Mouse (Mus musculus): ENCODE data around the gene Cyb5d1.

Cyb5d1 gene

DNA sequence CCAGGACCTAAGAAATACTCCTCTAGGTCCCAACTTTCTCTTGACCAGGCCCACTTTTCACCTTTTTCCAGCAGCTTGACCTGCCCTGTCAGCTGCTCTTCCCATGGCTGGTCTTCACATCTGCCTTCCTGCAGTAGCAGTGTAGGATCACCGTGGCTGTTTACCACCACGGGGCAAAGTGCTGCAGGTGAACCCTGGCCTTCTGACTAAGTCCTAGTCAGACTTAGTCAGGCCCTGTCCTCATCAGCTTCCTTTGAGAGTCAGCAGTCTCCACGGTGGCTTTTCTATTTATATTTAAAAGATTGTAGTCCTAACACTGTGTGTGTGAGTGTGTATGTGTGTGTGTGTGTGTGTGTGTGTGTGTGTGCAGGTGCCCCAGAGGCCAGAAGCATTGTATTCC lies 17.7 kb downstream of the Cyb5d1 start:
- no peak for DNase-seq

DNA sequence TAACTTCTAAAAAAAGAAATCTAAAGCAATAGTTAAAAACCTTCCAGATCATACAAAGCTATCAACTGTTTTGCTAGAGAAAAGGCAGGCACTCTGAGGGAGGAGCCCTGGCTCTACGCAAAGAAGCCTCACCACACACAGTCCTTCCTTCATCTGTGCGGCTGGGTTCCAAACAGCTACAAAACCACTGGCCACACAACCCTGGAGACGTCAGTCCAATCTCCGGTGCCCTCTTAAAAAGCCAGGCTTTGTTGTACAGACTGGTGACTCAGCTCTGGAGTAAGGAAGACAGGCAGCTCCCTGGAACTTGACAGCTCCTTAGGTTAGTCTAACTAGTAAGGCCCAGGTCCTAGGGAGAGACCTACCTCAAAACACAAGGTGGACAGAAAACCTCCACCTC lies 19.8 kb downstream of the Cyb5d1 start:
- no peak for DNase-seq

DNA sequence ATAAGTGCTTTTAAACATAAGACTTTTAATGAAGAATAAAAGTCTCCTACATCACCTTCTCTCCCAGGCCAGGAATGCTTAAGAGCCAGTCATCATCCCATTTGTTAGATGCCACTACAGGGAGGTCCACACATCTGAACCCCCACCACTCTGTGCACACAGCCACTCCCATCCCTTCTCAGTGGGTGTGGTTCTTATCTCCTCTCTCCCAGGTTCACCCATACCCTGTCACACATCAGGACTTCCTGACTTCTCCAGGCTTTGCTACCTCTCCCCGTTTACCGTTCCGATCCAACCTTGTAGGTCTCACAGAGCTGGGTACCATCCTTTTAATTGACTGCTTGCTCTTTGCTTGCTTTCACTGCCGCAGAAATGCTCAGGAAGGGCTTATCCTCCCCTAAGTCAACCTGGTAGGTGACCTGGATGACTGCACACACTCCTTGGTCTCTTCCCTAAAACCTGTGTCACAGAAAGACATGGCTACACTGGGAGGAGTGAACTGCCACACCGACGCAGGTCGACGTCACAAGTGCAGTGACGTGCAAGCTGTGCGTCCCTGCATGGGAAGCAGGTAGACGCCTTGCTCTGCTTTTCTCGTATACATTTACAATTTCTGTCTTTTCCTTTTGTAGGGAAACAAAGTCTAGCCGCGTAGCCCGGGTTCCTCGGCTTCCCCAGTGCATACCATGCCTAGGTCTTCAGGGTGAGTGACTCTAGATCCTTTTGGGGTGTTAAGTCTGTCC lies 22.0 kb downstream of the Cyb5d1 start:
- no peak for DNase-seq

- peak in 1 of 2 experiments; percentile 33 for DNase-seq
Measured at GRCm38 (mm10) chr11:69372780-69373170, 22.7 kb downstream of the Cyb5d1 start.

DNA sequence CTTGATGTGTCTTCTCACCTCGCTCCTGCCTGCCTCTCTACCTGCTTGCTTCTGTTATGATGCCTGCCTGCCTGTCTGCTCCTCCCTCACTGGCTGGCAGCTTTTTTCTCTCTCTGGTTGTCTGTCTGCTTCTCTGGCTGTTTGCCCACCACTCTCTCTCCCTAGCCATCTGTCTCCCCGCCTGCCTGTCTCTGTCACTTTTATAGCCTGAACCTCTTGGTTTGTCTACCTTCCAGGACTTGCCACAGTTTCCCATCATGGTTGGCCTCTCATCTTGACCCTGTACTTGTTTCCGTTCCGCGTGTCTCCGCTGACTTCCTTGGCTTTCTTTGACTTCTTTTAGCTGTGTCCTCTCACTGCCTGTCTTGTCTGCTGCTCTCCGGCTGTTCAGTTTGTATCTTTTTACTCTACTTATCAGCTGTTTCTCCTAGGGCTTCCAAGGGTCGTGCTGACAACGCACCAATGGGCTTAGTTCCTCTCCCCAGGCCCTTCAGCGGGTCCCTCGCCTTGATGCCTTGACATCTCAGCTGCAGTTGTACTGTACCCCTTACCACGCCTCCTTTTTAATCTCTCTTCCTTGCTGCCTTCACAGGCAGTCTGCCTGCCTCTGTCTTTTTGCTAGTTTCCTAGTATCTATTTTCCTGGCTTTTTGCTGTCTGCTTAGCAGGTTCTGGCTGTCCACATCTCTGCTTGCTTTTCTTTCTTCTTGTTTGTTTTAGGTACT lies 23.2 kb downstream of the Cyb5d1 start:
- peak; percentile 91 to 94 for DNase-seq

- DNase-seq, result no peak
Measured at GRCm38 (mm10) chr11:69371601-69372000, 23.8 kb downstream of the Cyb5d1 start.

DNA sequence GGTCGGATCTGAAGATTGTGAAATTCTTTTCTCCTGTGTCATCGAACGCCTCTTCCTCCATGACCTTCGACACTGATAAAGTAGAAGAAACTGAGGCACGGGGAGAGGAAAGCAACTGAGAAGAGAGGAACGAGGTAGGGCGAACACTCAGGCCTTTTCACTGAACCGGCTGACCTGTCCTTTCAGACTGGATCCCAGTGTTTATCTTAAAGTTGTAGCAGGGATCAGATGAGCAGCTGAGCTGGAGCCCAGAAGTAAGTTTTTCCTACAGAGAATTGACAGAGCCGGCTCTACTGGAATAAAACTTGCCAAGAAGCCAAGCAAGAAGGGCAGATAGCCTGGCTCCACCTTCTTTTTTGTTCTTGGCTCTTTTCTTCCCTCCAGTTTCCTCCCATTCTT lies 24.6 kb downstream of the Cyb5d1 start:
- DNase-seq, result no peak

DNA sequence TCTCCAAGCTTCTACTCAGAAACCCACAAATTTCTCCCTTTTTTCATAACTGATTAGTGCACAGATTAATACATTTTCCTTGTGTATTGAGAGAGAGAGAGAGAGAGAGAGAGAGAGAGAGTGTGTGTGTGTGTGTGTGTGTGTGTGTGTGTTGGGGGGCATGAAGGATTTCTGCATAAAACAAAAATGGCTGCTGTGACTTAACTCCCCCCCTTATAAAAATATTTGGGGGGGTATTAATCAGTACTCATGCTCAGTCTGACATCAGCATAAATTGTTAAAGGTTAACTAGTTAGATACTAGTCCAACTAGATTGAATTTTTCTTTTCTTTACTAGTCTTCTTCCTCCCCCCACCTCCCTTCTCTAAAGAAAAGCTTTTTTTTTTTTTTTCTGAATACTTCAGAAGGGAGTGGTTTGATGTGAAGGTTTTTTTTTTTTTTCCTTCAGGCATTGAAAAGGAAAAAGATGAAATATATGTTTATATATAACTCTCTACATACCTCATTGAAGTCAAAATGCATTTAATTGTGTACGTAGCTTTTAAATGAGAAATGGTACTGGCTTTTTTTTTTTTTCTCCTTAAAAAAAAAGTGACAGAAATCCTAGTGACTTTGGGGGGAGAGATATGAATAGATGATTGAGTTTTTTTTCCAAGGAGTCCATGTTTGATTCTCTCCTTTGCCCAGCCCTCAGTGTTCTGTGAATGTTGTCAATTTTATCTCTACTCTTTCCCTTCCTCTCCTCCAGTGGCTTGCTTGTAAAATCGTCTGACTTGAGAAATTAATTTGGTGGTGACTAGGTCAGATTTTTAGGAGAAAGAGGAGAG lies 25.2 kb downstream of the Cyb5d1 start:
- no peak for DNase-seq

DNA sequence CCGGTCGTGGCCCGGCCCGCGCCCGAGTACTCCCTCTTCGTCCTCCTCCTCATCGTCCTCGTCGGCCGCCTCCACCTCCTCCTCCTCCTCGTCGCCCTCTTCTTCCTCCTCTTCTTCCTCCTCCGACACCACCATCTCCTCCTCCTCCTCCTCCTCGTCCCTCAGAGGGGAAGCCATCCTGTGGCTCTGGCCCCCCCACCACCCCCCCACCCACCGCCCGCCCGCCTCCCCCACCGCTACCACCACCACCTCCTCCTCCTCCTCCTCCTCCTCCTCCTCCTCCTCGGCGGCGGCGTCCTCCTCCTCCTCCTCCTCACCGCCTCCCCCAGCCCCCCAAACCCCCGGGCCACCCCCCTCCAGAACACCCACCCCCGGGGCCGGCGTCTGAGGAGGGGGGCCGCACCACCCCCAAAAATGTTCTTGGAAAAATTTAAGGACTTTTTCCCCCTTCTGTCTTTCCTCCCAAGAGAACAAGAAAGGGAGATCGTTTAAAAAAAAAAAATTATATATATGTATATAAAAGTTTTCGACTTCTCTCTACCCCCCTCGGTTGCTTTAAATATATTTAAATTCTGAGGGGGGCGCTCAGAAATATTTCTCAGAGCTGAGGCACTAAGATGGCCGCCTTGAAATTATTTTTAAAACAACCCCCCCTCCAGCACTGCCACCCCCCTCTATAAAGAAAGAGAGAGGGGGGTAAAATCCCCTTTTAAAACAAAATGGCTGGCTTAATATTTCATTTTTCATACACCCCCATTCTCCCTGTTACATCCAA lies 26.0 kb downstream of the Cyb5d1 start, which contains the start of gene Chd3:
Chd3 (minus strand) TSS at position 192 of the 775 bp plus-strand sequence.
- DNase-seq, result no peak

GRCm38 (mm10) chr11:69368356-69369214 lies 26.8 kb downstream of the Cyb5d1 start:
- DNase-seq, result peak; percentile 35 to 68

DNA sequence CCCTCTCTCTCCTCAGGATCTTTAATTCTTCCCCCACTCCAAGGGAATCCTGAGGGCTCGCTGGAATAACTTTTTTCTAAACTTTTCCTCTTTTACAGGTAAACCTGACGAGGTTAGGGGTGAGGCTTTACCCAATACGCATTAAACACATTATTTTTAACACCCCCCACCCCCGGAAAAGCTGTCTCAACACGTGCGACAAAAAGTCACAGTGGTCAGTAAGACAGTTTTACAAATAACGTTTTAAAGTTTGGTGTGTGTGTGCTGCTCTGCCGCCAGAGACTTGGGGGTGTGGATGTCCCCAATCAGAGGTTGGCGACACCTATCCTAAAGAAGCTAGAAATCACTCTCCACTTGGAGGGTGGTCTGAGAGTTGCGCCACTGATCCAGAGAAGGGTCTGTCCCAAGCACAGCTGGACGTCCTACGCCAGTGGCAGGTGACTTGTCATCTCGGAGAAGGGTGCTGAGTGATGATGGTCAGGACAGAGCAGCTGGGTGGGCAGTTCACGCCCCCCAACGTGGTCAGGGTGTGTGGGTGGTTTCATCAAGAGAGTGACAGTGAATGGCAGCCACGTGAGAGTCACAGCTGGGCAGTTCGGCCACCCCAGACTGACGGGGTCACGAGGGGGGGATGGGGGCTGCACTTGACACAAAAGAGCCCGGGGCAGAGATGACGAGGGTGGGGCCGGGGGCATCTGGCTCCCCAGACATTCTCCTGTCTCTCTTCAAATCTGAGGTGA lies 27.6 kb downstream of the Cyb5d1 start:
- DNase-seq, result no peak

GRCm38 (mm10) chr11:69366855-69367615 lies 28.4 kb downstream of the Cyb5d1 start:
- DNase-seq, result no peak

- peak; percentile 79 to 84 for DNase-seq
Measured at GRCm38 (mm10) chr11:69366157-69366854, 29.1 kb downstream of the Cyb5d1 start.

DNA sequence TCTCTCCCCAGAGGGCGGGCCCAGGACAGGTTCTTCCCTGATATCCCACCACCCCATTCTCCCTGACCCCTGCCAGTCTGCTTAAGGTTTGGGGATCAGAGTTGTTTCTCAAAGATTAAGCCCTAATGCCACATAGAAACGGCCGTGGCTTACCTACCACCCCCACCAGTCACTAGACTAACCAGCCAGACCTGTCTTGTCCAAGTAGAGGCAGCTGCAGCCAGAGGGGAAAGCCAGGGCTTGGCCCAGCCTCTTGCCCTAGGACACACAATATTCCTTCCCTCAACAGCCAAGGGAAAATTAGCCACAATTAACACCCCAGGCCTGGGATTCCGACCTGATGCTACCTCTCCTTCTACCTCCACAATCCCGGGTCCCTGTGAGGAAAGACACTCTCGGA lies 29.7 kb downstream of the Cyb5d1 start:
- no peak for DNase-seq

- DNase-seq, result peak; percentile 88 to 90
Measured at GRCm38 (mm10) chr11:69364910-69365309, 30.5 kb downstream of the Cyb5d1 start.

DNA sequence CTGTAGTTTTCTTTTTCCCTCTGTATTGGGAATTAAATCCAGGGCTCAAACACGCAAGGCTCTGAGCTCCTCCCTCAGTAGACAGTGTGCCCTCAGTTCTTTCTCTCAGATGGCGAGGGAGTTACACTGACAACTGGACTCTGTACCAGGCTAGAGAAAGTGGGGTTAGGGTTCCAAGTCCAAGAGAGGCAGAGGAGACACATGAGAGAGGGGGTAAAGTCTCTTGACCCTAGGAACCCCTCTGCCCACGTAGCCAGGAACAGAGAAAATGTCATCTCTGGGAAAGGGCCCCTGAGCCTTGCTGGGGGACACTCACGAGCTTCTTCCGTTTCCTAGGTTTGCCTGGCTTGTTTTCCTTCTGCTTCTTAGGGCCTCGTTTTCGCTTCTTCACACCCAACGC lies 31.1 kb downstream of the Cyb5d1 start:
- DNase-seq, result no peak

DNA sequence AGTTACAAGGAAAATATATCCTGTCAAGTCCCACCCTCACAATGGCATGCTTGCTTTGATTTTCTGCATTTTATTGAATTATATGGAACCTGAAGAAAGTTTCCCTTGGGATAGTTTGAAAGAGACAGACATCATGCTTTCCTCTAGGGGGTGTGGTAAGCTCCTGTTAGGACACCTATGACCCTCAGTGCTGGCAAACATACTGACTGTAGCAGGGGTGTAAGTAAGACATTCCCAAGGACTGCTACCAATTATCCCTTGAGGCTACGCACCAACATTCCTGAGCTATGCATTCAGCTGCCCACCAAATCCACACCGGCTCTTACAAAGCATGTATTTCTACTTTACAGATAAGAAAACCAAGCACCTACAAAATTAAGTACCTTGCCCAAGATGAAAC lies 33.0 kb downstream of the Cyb5d1 start:
- DNase-seq, result no peak

GRCm38 (mm10) chr11:69362021-69362420 lies 33.4 kb downstream of the Cyb5d1 start:
- no peak for DNase-seq

DNA sequence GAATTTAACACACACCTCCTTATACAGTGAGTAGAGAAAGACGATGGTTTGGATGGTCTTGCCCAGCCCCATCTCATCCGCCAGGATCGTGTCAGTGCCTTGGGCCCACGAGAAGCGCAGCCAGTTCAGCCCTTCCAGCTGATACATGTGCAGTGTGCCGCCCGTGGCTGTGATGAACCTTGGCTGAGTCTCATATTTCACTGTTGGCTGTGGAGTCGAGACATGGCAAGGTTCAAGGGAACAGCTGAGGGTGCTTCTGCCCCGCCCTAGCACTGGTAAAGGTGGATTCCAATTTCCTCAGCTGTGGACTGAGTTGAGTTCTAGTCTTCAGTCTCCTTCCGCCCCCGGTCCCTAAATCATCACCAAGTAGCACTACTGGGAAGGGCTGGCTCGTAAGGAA lies 37.7 kb downstream of the Cyb5d1 start:
- DNase-seq, result no peak
